Mouse (Mus musculus): Measurements from ENCODE around the gene Dhx57.
"Not testable (repeated sequence)": the region's sequence is repeated elsewhere in the genome, so short reads cannot be mapped to it uniquely, and the experiment has no call there.

Gene Dhx57

GRCm38 (mm10) chr17:80290074-80290657, at the start of gene Dhx57, which contains the start of gene Morn2:
Gene Dhx57 (minus strand): TSS chr17:80290476.
Gene Morn2 (plus strand): TSS chr17:80290203.
- peak; percentile 99 for DNase-seq

- no peak for DNase-seq
Observed at GRCm38 (mm10) chr17:80332386-80332785, 42.1 kb upstream of the Dhx57 start.

DNA sequence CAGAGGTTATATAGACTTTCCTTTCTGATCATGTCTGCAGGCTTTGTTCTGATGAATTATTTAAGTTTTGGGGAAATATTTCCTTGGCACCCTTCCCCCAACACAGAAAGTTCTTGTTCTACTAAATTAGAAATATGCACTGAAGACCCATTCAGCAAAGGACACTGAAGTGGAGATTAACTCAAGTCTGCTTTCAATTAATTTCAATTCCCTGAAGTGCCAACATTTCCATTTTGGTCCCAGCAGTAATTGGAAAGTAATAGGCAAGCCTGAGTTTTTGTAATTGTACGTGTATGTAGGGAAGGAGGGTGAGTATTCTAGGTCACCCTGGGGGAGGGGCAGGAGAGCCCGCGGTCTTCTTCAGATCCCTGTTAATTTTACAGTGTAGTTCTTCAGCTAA, 36.2 kb upstream of the Dhx57 start:
- DNase-seq, result no peak

DNA sequence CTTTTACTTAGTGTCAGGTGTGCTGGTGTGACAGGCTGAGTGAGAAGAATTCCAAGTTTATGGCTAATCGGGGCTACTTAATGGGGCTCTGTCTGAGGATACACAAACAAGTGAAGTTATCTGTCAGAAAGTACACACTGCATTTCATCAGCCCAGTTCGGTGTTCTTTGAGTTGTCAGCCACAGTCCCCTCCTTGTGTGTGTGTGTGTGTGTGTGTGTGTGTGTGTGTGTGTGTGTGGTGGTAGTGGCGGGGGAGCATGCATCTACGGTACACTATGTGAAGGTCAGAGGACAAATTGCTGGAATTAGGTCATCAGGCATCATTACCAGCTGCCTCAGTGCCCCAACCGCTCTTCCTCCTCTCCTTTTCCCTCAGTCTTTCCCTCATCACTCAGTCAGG, 35.2 kb upstream of the Dhx57 start:
- DNase-seq, result no peak

GRCm38 (mm10) chr17:80324521-80324920, 34.2 kb upstream of the Dhx57 start:
- DNase-seq, result no peak

GRCm38 (mm10) chr17:80323658-80324057, 33.4 kb upstream of the Dhx57 start:
- DNase-seq, result no peak

GRCm38 (mm10) chr17:80323015-80323414, 32.7 kb upstream of the Dhx57 start:
- DNase-seq, result no peak

GRCm38 (mm10) chr17:80322228-80322627, 32.0 kb upstream of the Dhx57 start:
- no peak for DNase-seq

- no peak for DNase-seq
Observed at GRCm38 (mm10) chr17:80312405-80312804, 22.1 kb upstream of the Dhx57 start.

DNA sequence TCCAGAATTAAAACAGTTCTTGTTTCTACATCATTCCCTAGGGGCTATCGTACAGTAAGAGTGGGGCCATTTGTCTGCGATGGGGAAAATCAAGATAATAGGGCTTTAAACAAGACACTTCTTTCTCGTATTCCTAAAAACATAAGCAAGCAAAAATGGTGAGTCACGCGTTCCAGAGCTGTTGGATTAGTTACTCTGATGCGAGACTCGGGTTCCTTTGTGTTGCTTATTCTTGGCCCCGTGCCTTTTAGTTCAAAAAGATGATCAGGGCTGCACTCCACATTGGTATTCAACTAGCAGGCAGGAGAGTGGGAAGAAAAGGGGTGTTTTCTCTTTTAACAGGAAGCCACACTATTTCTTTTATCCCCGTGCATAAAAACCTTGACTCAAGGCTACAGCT, 21.5 kb upstream of the Dhx57 start:
- DNase-seq, result no peak

GRCm38 (mm10) chr17:80307251-80307650, 17.0 kb upstream of the Dhx57 start, which contains the start of gene Arhgef33:
Gene Arhgef33 (plus strand): TSS chr17:80307407.
- no peak for DNase-seq

DNA sequence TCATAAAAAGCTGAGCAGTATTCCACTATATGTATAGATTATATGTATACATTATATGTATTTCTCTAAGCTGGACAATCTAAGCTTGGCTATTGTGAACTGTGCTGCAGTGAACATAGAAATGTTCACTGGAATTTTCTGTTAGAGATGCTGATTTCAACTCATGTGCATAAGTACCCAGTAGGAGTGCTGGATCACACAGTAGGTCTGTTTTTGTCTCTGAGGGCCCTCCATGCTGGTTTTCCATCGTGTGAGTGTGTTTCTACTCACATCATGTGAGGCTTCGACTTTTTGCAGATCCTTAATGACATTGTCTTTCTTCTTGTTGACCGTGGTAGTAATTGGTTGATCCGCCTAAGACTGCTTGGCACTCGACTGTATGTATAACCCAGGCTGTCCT, 8.6 kb upstream of the Dhx57 start:
- no peak for DNase-seq

GRCm38 (mm10) chr17:80295258-80295657, 5.0 kb upstream of the Dhx57 start:
- no peak for DNase-seq

- peak; percentile 60 for DNase-seq
Observed at GRCm38 (mm10) chr17:80291148-80291547, 872 bp upstream of the Dhx57 start.

DNA sequence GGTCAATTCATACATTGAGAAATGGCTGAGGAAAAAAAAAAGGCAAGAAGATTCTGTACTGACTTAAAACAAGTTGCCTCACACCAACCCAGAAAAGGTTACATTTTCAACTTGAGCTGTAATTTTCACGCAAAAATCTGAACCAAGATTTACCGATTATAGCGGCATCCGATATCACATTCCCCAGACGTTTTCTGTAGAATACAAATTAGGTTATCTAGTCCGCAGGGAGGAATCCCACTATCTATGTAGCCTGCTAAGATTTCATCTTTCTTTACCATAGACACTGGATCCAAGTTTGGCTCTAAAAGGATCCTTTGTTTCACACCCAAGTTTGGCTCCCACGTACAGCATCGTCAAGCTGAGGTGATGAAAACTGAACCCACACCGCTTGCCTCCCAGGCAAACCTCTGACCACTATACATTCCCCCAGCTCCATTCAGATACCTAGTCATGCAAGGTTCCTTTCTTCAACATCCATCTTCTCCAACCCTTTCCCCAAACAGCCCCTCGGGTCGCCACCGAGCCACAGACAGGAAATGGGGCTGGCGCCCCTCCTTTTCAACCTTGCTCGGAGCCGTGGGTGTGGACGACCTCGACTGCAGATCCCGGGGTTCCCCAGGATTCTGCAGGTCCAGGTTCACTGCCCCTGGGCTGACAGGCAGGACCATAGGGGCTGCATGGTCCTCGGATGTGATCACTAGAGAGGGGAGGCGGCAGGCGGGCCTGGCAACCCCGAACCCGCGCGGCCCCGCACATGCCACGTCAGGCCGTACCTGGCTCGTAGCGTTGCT, 799 bp downstream of the Dhx57 start:
- DNase-seq, result no peak

- no peak for DNase-seq
Observed at GRCm38 (mm10) chr17:80288012-80288411, 2.3 kb downstream of the Dhx57 start.

DNA sequence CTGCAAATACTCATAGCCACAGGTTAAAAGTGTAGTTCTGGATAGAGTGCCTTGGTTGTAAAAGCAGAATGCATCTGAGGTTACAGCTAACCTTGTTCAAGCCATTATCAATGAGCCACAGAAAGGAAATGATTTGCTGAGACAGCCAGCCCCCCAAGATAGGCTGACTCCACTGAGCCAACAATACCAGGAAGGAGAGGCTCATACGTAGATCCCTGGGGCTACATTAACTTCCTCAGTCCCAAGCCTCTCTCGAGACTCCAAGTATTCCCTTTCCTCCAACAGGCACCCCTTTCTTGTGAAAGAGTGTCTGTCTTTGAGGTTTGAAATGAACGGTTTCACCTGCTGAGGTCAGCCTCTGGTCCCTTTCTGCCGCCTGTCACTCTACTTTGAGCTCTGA, 5.8 kb downstream of the Dhx57 start:
- no peak for DNase-seq

DNA sequence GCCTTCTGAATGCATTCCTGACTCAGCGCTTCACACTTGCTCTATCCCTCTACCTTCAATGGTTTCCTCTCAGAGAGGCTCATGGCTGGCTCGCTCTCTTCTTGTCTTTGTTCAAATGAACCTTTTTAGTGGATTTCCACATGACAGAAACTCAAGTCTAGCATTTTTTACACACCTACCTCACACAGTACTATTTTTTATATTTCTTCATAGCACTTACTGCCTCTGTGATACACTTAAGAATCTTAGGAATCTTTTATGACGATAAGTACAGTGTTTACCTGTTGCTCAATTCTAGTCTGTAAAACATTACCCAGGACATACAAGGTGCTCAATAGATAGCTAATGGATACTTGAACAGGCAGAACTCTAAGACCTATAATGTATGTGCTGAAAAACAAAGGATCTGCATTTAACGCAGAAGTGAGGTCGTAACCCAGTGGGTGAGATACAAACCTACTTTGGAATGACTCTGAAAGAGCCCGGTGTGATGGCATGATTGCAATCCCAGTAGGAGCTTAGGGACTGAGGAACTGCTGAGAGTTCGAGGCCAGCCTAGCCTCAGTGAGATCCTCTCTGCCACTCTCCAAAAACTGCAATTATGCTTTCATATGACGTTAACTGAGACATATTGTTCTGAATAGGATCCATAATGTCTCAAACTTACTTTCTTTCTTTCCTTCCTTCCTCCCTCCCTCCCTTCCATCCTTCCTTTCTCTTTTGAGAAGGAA, 10.8 kb downstream of the Dhx57 start:
- no peak for DNase-seq

DNA sequence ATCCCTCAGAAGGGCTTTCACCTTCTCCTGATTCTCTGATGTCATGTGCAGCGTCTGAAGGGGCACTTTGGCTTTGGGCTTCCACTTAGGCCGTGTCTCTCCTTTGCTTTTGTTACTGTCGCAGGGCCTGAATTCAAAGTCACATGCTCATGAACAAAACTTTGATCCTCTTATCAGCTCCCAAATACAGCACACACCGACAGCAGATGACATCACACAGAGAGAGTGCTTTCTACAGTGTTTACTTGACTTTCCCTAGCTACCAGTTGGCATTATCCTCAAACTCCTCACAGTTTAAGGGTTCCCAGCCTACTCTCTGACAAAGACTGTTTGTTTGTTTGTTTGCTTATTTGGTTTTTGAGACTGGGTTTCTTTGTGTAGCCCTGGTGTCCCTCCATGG, 12.0 kb downstream of the Dhx57 start:
- DNase-seq, result no peak

DNA sequence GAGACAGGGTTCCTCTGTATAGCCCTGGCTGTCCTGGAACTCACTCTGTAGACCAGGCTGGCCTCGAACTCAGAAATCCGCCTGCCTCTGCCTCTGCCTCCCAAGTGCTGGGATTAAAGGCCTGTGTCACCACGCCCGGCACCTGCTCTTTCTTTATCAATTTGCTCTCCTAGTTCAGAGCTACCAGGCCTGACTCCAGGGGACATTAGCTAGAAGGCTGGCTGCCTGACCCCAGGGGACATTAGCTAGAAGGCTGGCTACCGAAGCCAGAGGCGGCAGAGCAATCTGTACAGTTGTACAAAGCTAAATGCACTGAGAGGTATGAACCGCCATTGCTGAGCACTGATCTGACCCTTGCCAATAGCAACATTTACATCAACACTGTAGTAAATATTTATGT, 19.7 kb downstream of the Dhx57 start:
- DNase-seq, result not testable (repeated sequence)

GRCm38 (mm10) chr17:80268151-80268550, 22.1 kb downstream of the Dhx57 start:
- DNase-seq, result no peak

GRCm38 (mm10) chr17:80267065-80267464, 23.2 kb downstream of the Dhx57 start:
- no peak for DNase-seq

GRCm38 (mm10) chr17:80255208-80255607, 35.1 kb downstream of the Dhx57 start:
- peak; percentile 8 for DNase-seq

- no peak for DNase-seq
Observed at GRCm38 (mm10) chr17:80254421-80254820, 35.9 kb downstream of the Dhx57 start.

All from kidney, postnatal 14 days (tissue).